Mouse (Mus musculus) limb, embryonic 11.5 days (tissue): ENCODE measurements around the gene Morn3. TPM values are rescaled to one million over a fixed set of nuclear protein-coding genes. Genes with fewer than 3 reads are reported as not detected.
A peak's percentile ranks its signal among the peaks of the same experiment; 100 is the strongest.

Experiments
- ATAC-seq: fragments of 200-750 bp; cut with Nextera tagmentation; 2 replicates; pipeline ENCODE4 v1.8.0; 2017; ENCODE audit warnings: low read depth; ENCODE audit not compliant: insufficient number of reproducible peaks, low FRiP score, low TSS enrichment
- DNase-seq: peaks from one replicate; pipeline ENCODE4 v3.0.0-alpha.2; 2015; ENCODE audit warnings: low spot score
- H3K27ac ChIP-seq: fragments of 300-500 bp; sonication (generic); replicated peaks from 2 replicates; pipeline ENCODE4 v1.5.1; 2014; ENCODE audit warnings: low read depth, mild to moderate bottlenecking, low read length
- H3K27me3 ChIP-seq: fragments of 300-500 bp; sonication (generic); 2 replicates; pipeline ENCODE4 v1.6.1; 2014; ENCODE audit warnings: mild to moderate bottlenecking, low read length, mixed read lengths; ENCODE audit not compliant: control insufficient read depth, insufficient read depth
- H3K36me3 ChIP-seq: fragments of 300-500 bp; sonication (generic); 2 replicates; pipeline ENCODE4 v1.6.1; 2014; ENCODE audit warnings: mild to moderate bottlenecking, low read length, moderate library complexity, mixed read lengths; ENCODE audit not compliant: control insufficient read depth, insufficient read depth
- H3K4me1 ChIP-seq: fragments of 300-500 bp; sonication (generic); 2 replicates; pipeline ENCODE4 v1.6.1; 2014; ENCODE audit warnings: low read length, mixed read lengths; ENCODE audit not compliant: control insufficient read depth, insufficient read depth
- H3K4me2 ChIP-seq: fragments of 300-500 bp; sonication (generic); 2 replicates; pipeline ENCODE4 v1.6.1; 2014; ENCODE audit warnings: low read depth, mild to moderate bottlenecking, moderate library complexity; ENCODE audit not compliant: severe bottlenecking
- H3K4me3 ChIP-seq: fragments of 300-500 bp; sonication (generic); 2 replicates; pipeline ENCODE4 v1.5.1; 2014; ENCODE audit warnings: low read depth, low read length
- H3K9ac ChIP-seq: fragments of 300-500 bp; sonication (generic); 2 replicates; pipeline ENCODE4 v1.6.1; 2014; ENCODE audit warnings: mild to moderate bottlenecking, low read length
- H3K9me3 ChIP-seq: fragments of 300-500 bp; sonication (generic); 2 replicates; pipeline ENCODE4 v1.6.1; 2016; ENCODE audit warnings: low read length; ENCODE audit not compliant: control insufficient read depth
- WGBS: fragments of 180-500 bp; shearing (Covaris S2); extraction: QIAGEN DNeasy Blood & Tissue Kit; methylation state at CpG from one replicate; pipeline ENCODE4 v1.1.7; 2014; 5-methylcytosine and 5-hydroxymethylcytosine counted together
- polyA plus RNA-seq: library from polyadenylated mRNA; unstranded; fragments of >200 nt; fragmentation: Nextera tagmentation; extraction: Ambion mirVana; gene quantifications from 2 replicates; pipeline ENCODE4 v1.2.1, GENCODE M21; 2014

Morn3 gene
- polyA plus RNA-seq, 1 experiment from 2014 or later, result 0.64 TPM

- Histone ChIP-seq H3K27me3 (no peaks in the 10 kb centered on the region), H3K4me3 (no peak overlapping the region), H3K4me1 (peaks cover 13% of the 10 kb centered on the region), H3K4me2 (no peak overlapping the region), H3K9me3 (no peaks in the 10 kb centered on the region), H3K9ac (no peak overlapping the region), H3K27ac (no peak overlapping the region), H3K36me3 (no peaks in the 10 kb centered on the region)
- ATAC-seq (no peak), DNase-seq (peak; percentile 76)
- WGBS, result 55% methylated on average over 9 of the region's 9 CpGs
These were observed 33.1 kb downstream of the Morn3 start for GRCm38 (mm10) chr5:123013599-123014315.

DNA sequence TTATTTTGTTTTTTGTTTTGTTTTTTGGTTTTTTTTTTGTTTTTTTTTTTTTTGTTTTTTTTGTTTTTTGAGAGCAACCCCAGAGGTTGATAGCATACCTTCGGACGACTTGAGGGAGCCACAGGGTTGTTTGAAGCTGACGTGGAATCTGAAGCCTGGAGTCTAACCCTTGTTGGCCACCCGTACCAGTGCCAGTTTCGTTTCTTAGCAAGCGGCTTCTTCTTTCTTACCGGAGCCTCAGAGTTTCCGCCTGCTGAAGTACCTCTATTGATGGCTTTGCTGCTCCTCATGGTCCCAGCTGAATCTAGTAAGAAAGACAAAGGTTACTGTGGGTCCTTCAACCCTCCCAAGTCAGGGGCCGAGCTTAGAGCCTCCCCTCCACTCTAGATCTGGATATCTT lies 35.1 kb downstream of the Morn3 start:
- Histone ChIP-seq H3K36me3 (no peaks in the 10 kb centered on the region), H3K9me3 (no peaks in the 10 kb centered on the region), H3K9ac (no peak overlapping the region), H3K27ac (no peak overlapping the region), H3K4me3 (no peak overlapping the region), H3K27me3 (no peaks in the 10 kb centered on the region), H3K4me2 (no peak overlapping the region), H3K4me1 (peaks cover 13% of the 10 kb centered on the region)
- DNase-seq (no peak), ATAC-seq (no peak)
- WGBS, result 94% methylated on average over 9 of the region's 9 CpGs

DNA sequence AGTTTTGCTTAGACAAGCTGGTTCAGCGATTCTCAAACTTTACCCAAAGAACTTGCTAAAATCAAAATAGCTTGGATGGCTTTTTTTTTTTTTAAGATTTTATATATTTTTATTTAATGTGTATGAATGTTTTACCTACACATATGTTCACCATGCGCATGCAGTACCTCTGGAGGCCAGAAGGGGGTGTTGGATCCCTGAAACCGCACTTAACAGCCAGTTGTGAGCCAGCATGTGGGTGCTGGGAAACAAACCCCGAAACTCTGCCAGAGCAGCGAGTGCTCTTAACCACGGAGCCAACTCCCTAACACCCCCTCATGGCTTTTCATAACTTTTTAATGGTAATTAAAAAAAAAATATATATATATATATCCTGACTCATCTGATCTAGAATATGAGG lies 36.0 kb downstream of the Morn3 start:
- WGBS, result 87% methylated on average over 6 of the region's 6 CpGs

DNA sequence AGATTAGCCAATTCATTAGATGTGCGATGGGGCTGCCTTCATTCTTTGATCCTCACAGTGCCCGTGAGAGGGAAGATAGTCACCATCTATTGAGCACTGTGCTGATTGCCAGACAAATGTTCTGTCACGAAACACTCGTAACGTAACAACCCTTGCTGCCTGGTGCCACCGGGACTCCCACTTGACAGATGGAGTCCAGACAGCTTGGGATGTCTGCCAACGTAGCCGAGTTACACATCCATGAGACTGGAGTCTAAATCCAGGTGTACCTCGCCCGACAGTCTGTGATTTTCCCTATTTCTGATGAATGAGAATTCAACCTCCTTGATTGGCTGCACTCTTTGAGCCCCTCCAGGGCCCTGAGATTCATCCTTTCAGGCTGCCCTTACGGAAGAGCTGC lies 36.9 kb downstream of the Morn3 start:
- no peak overlapping the region for H3K4me3 ChIP-seq
- H3K36me3 ChIP-seq, result no peaks in the 10 kb centered on the region
- no peak overlapping the region for H3K27ac ChIP-seq
- no peak overlapping the region for H3K9ac ChIP-seq
- no peaks in the 10 kb centered on the region for H3K9me3 ChIP-seq
- DNase-seq, result no peak
- H3K4me1 ChIP-seq, result peaks cover 4% of the 10 kb centered on the region
- no peak overlapping the region for H3K4me2 ChIP-seq
- 78% methylated on average over 11 of the region's 11 CpGs for WGBS
- H3K27me3 ChIP-seq, result no peaks in the 10 kb centered on the region
- no peak for ATAC-seq

More for the DNA sequence above, 36.0 kb downstream of the Morn3 start:
- Histone ChIP-seq H3K4me2 (no peak overlapping the region), H3K27me3 (no peaks in the 10 kb centered on the region), H3K4me1 (peaks cover 9% of the 10 kb centered on the region), H3K4me3 (no peak overlapping the region), H3K9me3 (no peaks in the 10 kb centered on the region), H3K36me3 (no peaks in the 10 kb centered on the region), H3K27ac (no peak overlapping the region), H3K9ac (no peak overlapping the region)
- DNase-seq (no peak), ATAC-seq (no peak)

DNA sequence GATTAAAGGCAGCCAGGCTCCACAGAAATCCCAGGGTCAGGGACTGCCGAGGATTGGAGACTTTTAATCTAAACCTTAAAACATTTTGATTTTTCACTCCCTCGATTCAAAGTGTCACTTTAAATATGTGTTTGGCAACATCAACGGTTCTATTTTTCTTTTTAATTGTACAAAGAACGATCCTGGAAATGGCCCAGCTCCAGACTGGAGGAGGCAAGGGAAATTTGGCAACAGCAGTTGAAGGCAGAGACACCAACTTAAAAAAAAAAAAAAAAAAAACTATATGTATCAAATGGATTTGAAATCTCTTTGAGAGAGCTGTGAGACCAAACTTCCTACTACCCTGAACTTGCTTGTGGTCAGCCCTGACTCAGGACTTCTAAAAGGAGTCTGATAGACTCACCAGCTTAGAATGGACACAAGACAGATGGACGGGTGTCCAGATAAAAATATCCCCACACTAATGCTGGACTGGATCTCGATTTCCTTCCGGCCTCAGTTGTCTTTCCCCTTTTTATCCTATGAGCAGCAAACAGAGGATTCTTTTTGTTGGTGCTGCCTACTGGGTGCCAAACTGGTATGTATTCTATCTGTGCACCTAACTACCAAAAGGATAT lies 37.8 kb downstream of the Morn3 start:
- Histone ChIP-seq H3K9me3 (no peaks in the 10 kb centered on the region), H3K36me3 (no peaks in the 10 kb centered on the region), H3K27me3 (no peaks in the 10 kb centered on the region), H3K4me2 (no peak overlapping the region), H3K27ac (no peak overlapping the region), H3K9ac (no peak overlapping the region), H3K4me3 (no peak overlapping the region), H3K4me1 (no peaks in the 10 kb centered on the region)
- ATAC-seq (no peak), DNase-seq (no peak)
- 71% methylated on average over 7 of the region's 7 CpGs for WGBS

- Histone ChIP-seq H3K4me2 (no peak overlapping the region), H3K4me1 (no peaks in the 10 kb centered on the region), H3K9ac (0 out of 2 replicates have a peak overlapping the region, but pooled peaks have one; percentile 30), H3K36me3 (no peaks in the 10 kb centered on the region), H3K9me3 (no peaks in the 10 kb centered on the region), H3K4me3 (no peak overlapping the region), H3K27me3 (no peaks in the 10 kb centered on the region), H3K27ac (no peak overlapping the region)
- no peak for DNase-seq
- WGBS, result 73% methylated on average over 19 of the region's 19 CpGs
- ATAC-seq, result no peak
These were observed 40.9 kb downstream of the Morn3 start for GRCm38 (mm10) chr5:123005716-123006592.

- H3K9me3 ChIP-seq, result no peaks in the 10 kb centered on the region
- H3K36me3 ChIP-seq, result no peaks in the 10 kb centered on the region
- 88% methylated on average over 1 of the region's 1 CpGs for WGBS
- H3K9ac ChIP-seq, result no peak overlapping the region
- H3K4me2 ChIP-seq, result no peak overlapping the region
- no peak overlapping the region for H3K27ac ChIP-seq
- H3K4me3 ChIP-seq, result no peak overlapping the region
- ATAC-seq, result no peak
- no peaks in the 10 kb centered on the region for H3K4me1 ChIP-seq
- no peak for DNase-seq
- no peaks in the 10 kb centered on the region for H3K27me3 ChIP-seq
These were observed 45.9 kb downstream of the Morn3 start for GRCm38 (mm10) chr5:123000901-123001300.
